Mouse (Mus musculus) intestine, embryonic 14.5 days (tissue): ENCODE results near the gene Cacng2. TPM values are rescaled to one million over a fixed set of nuclear protein-coding genes. Genes with fewer than 3 reads are reported as not detected.

Experiments used
- ATAC-seq: fragments of 200-750 bp; cut with Nextera tagmentation; replicated peaks from 2 replicates; pipeline ENCODE4 v1.8.0; 2017; ENCODE audit warnings: low read depth, moderate number of reproducible peaks, moderate TSS enrichment, moderate library complexity; ENCODE audit not compliant: low FRiP score, low TSS enrichment
- DNase-seq: peaks from one replicate; pipeline ENCODE4 v3.0.0-alpha.2; 2018; ENCODE audit warnings: low spot score
- H3K27ac ChIP-seq: fragments of 300-500 bp; sonication (generic); 2 replicates; pipeline ENCODE4 v1.5.1; 2014; ENCODE audit warnings: low read depth, mild to moderate bottlenecking, control low read depth
- H3K27me3 ChIP-seq: fragments of 300-500 bp; sonication (generic); replicated peaks from 2 replicates; pipeline ENCODE4 v1.6.1; 2014; ENCODE audit warnings: low read length, control low read depth; ENCODE audit not compliant: control insufficient read depth, insufficient read depth
- H3K36me3 ChIP-seq: fragments of 300-500 bp; sonication (generic); 2 replicates; pipeline ENCODE4 v1.6.1; 2014; ENCODE audit warnings: low read length, control low read depth; ENCODE audit not compliant: control insufficient read depth, insufficient read depth
- H3K4me1 ChIP-seq: fragments of 300-500 bp; sonication (generic); replicated peaks from 2 replicates; pipeline ENCODE4 v1.6.1; 2014; ENCODE audit warnings: low read length, control low read depth, mixed read lengths; ENCODE audit not compliant: control insufficient read depth, insufficient read depth
- H3K4me2 ChIP-seq: fragments of 300-500 bp; sonication (generic); 2 replicates; pipeline ENCODE4 v1.6.1; 2014; ENCODE audit warnings: low read length
- H3K4me3 ChIP-seq: fragments of 300-500 bp; sonication (generic); 2 replicates; pipeline ENCODE4 v1.5.1; 2014; ENCODE audit warnings: low read depth, low read length, control low read depth, mixed read lengths
- H3K9ac ChIP-seq: fragments of 300-500 bp; sonication (generic); 2 replicates; pipeline ENCODE4 v1.6.1; 2014; ENCODE audit warnings: mild to moderate bottlenecking, low read length
- H3K9me3 ChIP-seq: fragments of 300-500 bp; sonication (generic); 2 replicates; pipeline ENCODE4 v1.6.1; 2016; ENCODE audit warnings: low read length, control low read depth; ENCODE audit not compliant: control insufficient read depth
- WGBS: fragments of 180-500 bp; shearing (Covaris S2); extraction: QIAGEN DNeasy Blood & Tissue Kit; methylation state at CpG from one replicate; pipeline ENCODE4 v1.1.7; 2014; 5-methylcytosine and 5-hydroxymethylcytosine counted together
- polyA plus RNA-seq: library from polyadenylated mRNA; unstranded; fragments of >200 nt; fragmentation: Nextera tagmentation; extraction: Ambion mirVana; gene quantifications from 2 replicates; pipeline ENCODE4 v1.2.1, GENCODE M21; 2014

Gene Cacng2
- polyA plus RNA-seq, 1 experiment from 2014 or later: 0.15 TPM

DNA sequence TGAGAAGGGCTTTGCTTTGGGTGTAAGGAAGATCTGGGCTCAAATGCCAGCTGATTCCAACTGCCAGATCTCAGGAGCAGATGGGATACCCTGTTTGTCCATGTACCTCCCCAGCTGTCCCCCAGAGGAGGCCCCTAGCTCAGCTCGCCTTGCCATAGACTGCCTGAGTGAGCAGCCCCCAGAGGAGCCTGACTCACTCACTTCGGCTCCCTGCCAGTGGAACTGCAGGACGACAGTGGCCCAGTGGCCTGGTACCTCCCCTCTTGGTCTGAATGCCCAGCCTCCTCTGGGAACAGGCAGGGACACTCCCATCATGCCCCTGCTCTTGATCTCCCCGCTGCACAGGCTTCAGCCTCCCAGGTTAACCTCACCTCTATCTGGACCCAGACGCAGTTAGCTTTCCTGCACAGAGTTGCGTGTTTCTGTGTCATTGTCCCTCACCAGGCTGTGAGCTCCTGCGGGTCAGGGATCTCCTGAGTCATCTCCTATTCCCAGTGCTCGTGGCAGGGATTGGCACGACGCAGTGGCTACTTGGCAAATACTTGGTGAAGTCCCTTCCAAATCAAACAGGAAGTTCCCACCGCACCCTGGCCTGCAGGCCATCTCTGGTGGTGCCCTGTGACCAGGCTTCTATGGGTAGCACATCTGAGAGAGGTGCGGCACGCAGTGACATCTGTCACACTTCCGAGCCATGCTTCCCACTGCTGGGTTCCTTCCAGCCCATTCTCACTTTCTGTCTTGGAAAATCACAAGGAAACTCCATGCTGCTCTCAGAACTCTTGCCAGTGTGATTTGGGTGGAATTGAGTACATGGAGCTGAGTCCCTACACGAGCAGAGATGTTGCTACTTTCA is 40.8 kb downstream of the Cacng2 start:
- H3K4me3 ChIP-seq: no peak overlapping the region
- no peak for ATAC-seq
- no peak for DNase-seq
- WGBS: 76% methylated on average over 15 of the region's 15 CpGs
- no peak overlapping the region for H3K9ac ChIP-seq
- H3K27ac ChIP-seq: no peak overlapping the region
- H3K36me3 ChIP-seq: no peaks in the 10 kb centered on the region
- H3K4me1 ChIP-seq: no peaks in the 10 kb centered on the region
- no peaks in the 10 kb centered on the region for H3K27me3 ChIP-seq
- H3K9me3 ChIP-seq: no peaks in the 10 kb centered on the region
- H3K4me2 ChIP-seq: no peak overlapping the region

DNA sequence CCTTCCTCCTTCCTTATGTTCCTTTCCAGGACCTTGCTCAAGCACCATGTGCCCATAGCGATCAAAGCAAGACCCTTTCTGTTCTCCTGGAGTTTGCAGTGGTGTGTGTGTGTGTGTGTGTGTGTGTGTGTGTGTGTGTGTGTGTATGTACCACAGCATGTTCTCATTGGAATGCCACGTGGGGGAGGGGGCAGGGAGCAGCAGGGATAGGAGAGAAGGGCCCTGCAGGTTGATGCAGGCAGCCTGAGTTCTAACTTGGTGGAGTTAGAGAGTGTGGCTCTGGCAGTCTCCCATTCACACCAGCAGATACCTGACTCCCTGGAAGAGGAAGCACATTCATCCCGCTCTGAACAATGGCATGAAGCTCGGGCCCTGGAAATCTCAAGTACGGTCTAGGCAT is 41.6 kb downstream of the Cacng2 start:
- no peak for ATAC-seq
- Histone ChIP-seq H3K27me3 (no peaks in the 10 kb centered on the region), H3K36me3 (no peaks in the 10 kb centered on the region), H3K4me3 (no peak overlapping the region), H3K27ac (no peak overlapping the region), H3K4me2 (no peak overlapping the region), H3K9ac (no peak overlapping the region), H3K4me1 (no peaks in the 10 kb centered on the region), H3K9me3 (no peaks in the 10 kb centered on the region)
- WGBS: 73% methylated on average over 5 of the region's 5 CpGs
- DNase-seq: no peak

DNA sequence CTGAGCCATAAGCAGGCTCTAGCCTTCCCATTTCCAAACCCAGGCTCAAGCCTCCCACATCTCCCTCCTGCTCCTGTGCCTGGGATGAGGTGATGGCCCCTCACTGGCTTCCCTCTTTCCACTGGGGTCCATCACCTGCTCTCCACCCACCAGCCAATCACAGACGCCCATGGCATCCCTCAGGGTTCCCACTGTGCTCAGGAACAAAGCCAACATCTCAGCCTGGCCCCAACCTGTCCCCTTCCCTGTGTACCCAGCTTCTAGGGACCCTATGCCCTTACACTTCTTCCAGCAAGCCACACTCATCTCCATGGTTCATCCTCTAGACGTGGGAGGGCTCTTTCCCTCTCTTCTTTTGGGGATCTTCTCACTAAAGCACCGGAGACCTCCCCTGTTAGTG is 43.9 kb downstream of the Cacng2 start:
- no peaks in the 10 kb centered on the region for H3K36me3 ChIP-seq
- no peak overlapping the region for H3K27ac ChIP-seq
- no peaks in the 10 kb centered on the region for H3K27me3 ChIP-seq
- H3K9me3 ChIP-seq: no peaks in the 10 kb centered on the region
- H3K4me2 ChIP-seq: no peak overlapping the region
- ATAC-seq (no peak), DNase-seq (no peak)
- no peak overlapping the region for H3K9ac ChIP-seq
- no peak overlapping the region for H3K4me3 ChIP-seq
- no peaks in the 10 kb centered on the region for H3K4me1 ChIP-seq
- 44% methylated on average over 3 of the region's 3 CpGs for WGBS

DNA sequence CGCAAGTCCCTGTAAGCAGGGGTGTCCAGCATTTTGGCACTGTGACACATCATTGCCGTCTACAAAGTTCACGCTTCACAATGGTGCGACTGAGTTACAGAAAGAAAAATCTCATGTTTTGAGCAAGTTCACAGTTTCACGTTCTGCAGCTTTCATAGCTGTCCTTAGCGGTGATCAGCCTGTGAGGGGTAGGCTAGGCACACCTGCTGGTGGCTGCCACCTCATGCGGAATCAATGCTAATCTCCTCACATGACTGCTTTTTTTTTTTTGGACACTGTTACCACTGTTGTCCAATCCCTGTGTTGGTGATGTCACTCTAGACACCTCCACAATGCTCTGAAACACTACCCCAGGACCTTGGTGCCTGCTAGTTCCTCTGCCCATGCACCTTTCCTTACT is 46.7 kb downstream of the Cacng2 start:
- Histone ChIP-seq H3K4me3 (no peak overlapping the region), H3K36me3 (no peaks in the 10 kb centered on the region), H3K9me3 (no peaks in the 10 kb centered on the region), H3K27me3 (no peaks in the 10 kb centered on the region), H3K9ac (no peak overlapping the region), H3K4me1 (no peaks in the 10 kb centered on the region), H3K27ac (no peak overlapping the region), H3K4me2 (no peak overlapping the region)
- no peak for ATAC-seq
- no peak for DNase-seq
- 84% methylated on average over 7 of the region's 7 CpGs for WGBS

DNA sequence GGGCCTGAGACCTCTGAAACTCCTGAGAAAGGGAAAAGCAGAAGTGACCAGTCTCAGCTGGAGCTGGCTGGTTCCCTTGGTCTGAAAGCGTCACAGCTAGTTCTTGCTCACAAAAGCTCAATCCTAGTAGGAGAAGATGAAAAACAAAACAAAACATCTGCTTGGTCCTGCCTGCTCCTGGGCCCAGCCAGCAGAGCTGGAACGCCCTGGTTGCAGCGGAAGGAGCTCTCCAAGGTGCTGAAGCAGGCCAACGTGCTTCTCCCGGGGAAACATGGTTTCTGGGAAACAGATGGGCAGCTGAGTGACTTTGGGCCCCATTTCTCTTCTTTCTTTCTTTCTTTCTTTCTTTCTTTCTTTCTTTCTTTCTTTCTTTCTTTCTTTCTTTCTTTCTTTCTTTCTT is 53.4 kb downstream of the Cacng2 start:
- Histone ChIP-seq H3K4me2 (no peak overlapping the region), H3K27ac (no peak overlapping the region), H3K4me1 (no peaks in the 10 kb centered on the region), H3K27me3 (no peaks in the 10 kb centered on the region), H3K4me3 (no peak overlapping the region), H3K9me3 (no peaks in the 10 kb centered on the region), H3K9ac (no peak overlapping the region), H3K36me3 (no peaks in the 10 kb centered on the region)
- DNase-seq (peak; percentile 93), ATAC-seq (no peak)
- WGBS: 2% methylated on average over 5 of the region's 5 CpGs

DNA sequence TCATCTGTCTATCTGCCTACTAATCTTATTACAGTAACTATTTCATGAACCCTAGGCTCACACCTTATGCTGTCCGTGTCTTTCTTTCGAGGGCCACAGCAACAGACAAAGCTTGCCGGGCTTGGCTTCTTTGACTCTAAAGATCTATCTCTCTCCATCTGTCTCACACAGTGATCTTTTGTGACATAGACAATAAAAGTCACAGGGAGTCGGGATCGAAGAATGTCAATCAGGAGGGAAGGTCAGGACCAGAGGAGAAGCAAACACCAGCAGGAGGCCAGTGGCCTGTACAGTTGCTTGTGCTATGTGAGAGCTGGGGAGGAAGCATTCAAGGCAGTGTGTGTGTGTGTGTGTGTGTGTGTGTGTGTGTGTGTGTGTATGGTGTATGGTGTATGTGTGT is 54.3 kb downstream of the Cacng2 start:
- Histone ChIP-seq H3K4me2 (no peak overlapping the region), H3K9me3 (no peaks in the 10 kb centered on the region), H3K27ac (no peak overlapping the region), H3K36me3 (no peaks in the 10 kb centered on the region), H3K4me3 (no peak overlapping the region), H3K9ac (no peak overlapping the region), H3K27me3 (no peaks in the 10 kb centered on the region), H3K4me1 (no peaks in the 10 kb centered on the region)
- no peak for DNase-seq
- ATAC-seq: no peak
- 78% methylated on average over 5 of the region's 5 CpGs for WGBS

DNA sequence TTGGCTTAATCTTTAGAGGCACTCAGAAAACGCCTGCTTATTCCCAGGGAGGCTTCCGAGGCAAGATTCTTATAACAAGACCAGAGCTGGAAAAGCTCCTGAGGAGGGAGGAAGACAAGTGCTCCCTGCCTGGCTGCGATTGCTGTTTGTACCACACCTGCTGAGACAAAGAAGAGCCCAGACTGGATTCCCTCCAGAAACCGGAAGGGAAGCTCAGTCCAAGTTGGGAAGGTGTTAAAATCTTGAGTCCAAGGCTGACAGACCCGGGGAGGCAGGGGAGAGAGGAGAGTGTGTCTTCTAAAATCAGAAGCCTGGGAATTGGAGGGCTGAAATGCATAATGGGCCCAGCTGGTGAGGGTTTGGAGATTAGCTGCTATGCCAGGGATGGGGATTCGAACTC is 55.5 kb downstream of the Cacng2 start:
- no peaks in the 10 kb centered on the region for H3K27me3 ChIP-seq
- no peak overlapping the region for H3K4me3 ChIP-seq
- no peak for DNase-seq
- 57% methylated on average over 6 of the region's 6 CpGs for WGBS
- no peak for ATAC-seq
- H3K9ac ChIP-seq: no peak overlapping the region
- H3K4me1 ChIP-seq: no peaks in the 10 kb centered on the region
- H3K9me3 ChIP-seq: no peaks in the 10 kb centered on the region
- H3K27ac ChIP-seq: no peak overlapping the region
- H3K4me2 ChIP-seq: no peak overlapping the region
- H3K36me3 ChIP-seq: no peaks in the 10 kb centered on the region

DNA sequence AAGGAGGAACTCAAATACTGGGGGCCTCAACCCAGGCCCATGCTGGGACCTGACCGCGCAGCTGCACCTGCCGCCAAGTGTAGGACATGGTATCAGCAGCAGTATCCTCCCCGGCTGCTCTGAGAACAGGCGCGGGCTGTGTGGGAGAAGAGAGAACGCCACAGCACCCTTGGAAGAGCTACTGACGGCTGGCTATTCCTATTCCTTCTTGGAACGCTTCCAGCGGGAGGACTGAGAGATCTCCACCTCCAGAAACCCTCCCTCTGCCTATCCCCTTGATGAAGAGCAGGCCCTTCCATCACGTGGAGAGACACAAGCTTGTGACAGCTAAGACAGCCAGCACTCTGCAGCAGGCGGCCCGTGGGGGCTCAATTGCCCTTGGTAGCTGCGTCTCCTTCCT is 57.4 kb downstream of the Cacng2 start:
- DNase-seq (no peak), ATAC-seq (no peak)
- Histone ChIP-seq H3K27ac (no peak overlapping the region), H3K4me1 (no peaks in the 10 kb centered on the region), H3K9ac (no peak overlapping the region), H3K27me3 (no peaks in the 10 kb centered on the region), H3K4me3 (no peak overlapping the region), H3K36me3 (no peaks in the 10 kb centered on the region), H3K4me2 (no peak overlapping the region), H3K9me3 (no peaks in the 10 kb centered on the region)
- WGBS: 63% methylated on average over 14 of the region's 14 CpGs

DNA sequence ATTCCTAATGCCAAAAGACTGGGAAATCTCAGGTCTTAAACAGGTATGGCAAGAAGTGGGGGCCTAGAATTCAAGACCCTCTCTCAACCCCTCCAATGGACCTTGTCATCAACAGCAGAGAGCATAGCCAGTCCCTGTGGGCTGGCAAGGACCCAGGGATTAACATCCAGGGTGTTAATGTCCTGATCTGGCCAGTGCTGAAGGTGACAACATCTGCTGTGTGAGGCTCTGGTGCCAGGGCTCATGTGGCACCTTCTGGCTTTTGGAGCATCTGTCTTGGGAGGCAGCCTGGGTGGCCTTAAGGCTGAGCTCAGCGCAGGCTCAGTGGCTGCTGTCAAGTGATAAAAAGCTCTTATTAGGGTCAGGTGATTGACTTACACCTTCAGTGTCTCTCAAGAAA is 62.9 kb downstream of the Cacng2 start:
- no peak overlapping the region for H3K4me3 ChIP-seq

More for the DNA sequence above, 62.9 kb downstream of the Cacng2 start:
- DNase-seq (no peak), ATAC-seq (no peak)
- 74% methylated on average over 1 of the region's 1 CpGs for WGBS
- H3K9ac ChIP-seq: no peak overlapping the region
- no peak overlapping the region for H3K27ac ChIP-seq
- H3K27me3 ChIP-seq: no peaks in the 10 kb centered on the region
- H3K36me3 ChIP-seq: no peaks in the 10 kb centered on the region
- no peaks in the 10 kb centered on the region for H3K4me1 ChIP-seq
- H3K4me2 ChIP-seq: no peak overlapping the region
- no peaks in the 10 kb centered on the region for H3K9me3 ChIP-seq
